Mouse (Mus musculus) heart, embryonic 15.5 days (tissue): ENCODE results near the gene Simc1. TPM values are rescaled to one million over a fixed set of nuclear protein-coding genes. Genes with fewer than 3 reads are reported as not detected.
A peak's percentile ranks its signal among the peaks of the same experiment; 100 is the strongest.

Source experiments
- ATAC-seq: fragments of 200-750 bp; cut with Nextera tagmentation; replicated peaks from 2 replicates; pipeline ENCODE4 v1.8.0; 2017; ENCODE audit warnings: low read depth, moderate TSS enrichment; ENCODE audit not compliant: insufficient number of reproducible peaks, insufficient read depth, low FRiP score
- H3K27ac ChIP-seq: fragments of 300-500 bp; sonication (generic); 2 replicates; pipeline ENCODE4 v1.5.1; 2015; ENCODE audit warnings: mild to moderate bottlenecking, inconsistent platforms
- H3K27me3 ChIP-seq: fragments of 300-500 bp; sonication (generic); 2 replicates; pipeline ENCODE4 v1.6.1; 2015; ENCODE audit warnings: inconsistent platforms
- H3K36me3 ChIP-seq: fragments of 300-500 bp; sonication (generic); 2 replicates; pipeline ENCODE4 v1.6.1; 2015; ENCODE audit warnings: mild to moderate bottlenecking, inconsistent platforms
- H3K4me1 ChIP-seq: fragments of 300-500 bp; sonication (generic); replicated peaks from 2 replicates; pipeline ENCODE4 v1.6.1; 2015; ENCODE audit warnings: inconsistent platforms
- H3K4me2 ChIP-seq: fragments of 300-500 bp; sonication (generic); 2 replicates; pipeline ENCODE4 v1.6.1; 2015; ENCODE audit warnings: inconsistent platforms, mild to moderate bottlenecking, moderate library complexity
- H3K4me3 ChIP-seq: fragments of 300-500 bp; sonication (generic); 2 replicates; pipeline ENCODE4 v1.5.1; 2015; ENCODE audit warnings: mild to moderate bottlenecking, inconsistent platforms
- H3K9ac ChIP-seq: fragments of 300-500 bp; sonication (generic); 2 replicates; pipeline ENCODE4 v1.6.1; 2015; ENCODE audit warnings: mild to moderate bottlenecking, inconsistent platforms
- H3K9me3 ChIP-seq: fragments of 300-500 bp; sonication (generic); replicated peaks from 2 replicates; pipeline ENCODE4 v1.6.1; 2016; ENCODE audit warnings: inconsistent platforms
- WGBS: fragments of 180-500 bp; shearing (Covaris S2); methylation state at CpG from one replicate; pipeline ENCODE4 v1.1.7; 2015; ENCODE audit warnings: mixed read lengths; 5-methylcytosine and 5-hydroxymethylcytosine counted together
- microRNA-seq: library from miRNA; unstranded; fragments of <30 nt; microRNA quantifications from one replicate; pipeline ENCODE4, GENCODE M21; 2016
- polyA plus RNA-seq: library from polyadenylated mRNA; unstranded; fragments of >200 nt; fragmentation: Nextera tagmentation; extraction: Ambion mirVana; gene quantifications from 2 replicates; pipeline ENCODE4 v1.2.1, GENCODE M21; 2015

Gene Simc1
- polyA plus RNA-seq, 1 experiment from 2014 or later = 3.4 TPM

DNA sequence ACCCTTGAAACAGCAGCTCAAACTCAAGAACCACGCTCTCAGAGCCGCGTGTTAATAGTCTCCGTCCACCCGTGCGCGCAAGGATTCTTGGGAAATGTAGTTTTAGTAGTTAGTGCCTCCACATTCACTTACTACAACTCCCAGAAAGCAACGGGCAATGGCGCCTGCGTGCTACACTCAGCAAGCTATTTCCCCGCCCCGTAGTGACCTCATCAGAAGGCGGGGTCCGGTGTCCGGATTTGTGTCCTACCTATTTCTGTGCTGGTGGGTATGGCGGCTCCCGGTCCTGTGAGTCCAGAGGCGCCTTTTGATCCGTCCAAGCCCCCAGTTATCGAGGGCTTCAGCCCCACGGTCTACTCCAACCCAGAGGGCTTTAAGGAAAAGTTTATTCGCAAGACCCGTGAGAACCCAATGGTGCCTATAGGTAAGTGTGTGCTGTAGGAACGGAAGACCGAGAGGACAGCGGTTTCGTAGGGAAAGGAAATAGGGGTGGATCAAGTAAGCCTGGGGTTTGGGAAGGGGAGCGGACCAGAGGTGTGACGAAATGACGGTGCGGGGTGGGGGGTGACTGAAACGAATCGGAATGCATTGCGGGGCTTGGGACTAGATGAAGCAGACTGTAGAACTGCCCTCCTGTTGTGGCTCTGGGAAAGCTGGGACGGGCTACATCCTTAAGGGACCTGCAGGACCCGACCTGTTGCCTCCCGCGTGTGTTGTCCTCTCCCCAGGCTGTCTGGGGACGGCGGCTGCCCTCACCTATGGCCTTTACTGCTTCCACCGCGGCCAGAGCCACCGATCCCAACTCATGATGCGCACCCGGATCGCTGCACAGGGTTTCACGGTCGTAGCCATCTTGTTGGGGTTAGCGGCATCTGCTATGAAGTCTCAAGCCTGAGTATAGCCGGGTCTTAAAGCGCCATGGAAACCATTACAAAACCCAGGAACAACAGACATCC lies 86.7 kb downstream of the Simc1 start, which contains the start of the genes Nop16 and Higd2a:
TSS of gene Nop16 (minus strand) at position 95 of the 956 bp plus-strand sequence.
TSS of gene Higd2a (plus strand) at position 212 of the 956 bp plus-strand sequence.
- Histone ChIP-seq H3K27me3 (no peaks in the 10 kb centered on the region), H3K27ac (peak within 1 kb of the TSS; percentile 90), H3K4me2 (peak within 1 kb of the TSS; percentile 71), H3K9me3 (no peaks in the 10 kb centered on the region), H3K9ac (peak within 1 kb of the TSS; percentile 80), H3K4me1 (peaks cover 24% of the 10 kb centered on the region), H3K36me3 (peaks cover 21% of the 10 kb centered on the region), H3K4me3 (peak within 1 kb of the TSS; percentile 77)
- WGBS = under 1% methylated on average over 51 of the region's 51 CpGs
- ATAC-seq = peak; percentile 97

GRCm38 (mm10) chr13:54591776-54592356 lies 88.3 kb downstream of the Simc1 start:
- peak overlapping the region; percentile 80; the same call in 1 of the 2 replicates for H3K9ac ChIP-seq
- H3K9me3 ChIP-seq = no peaks in the 10 kb centered on the region
- peaks cover 40% of the 10 kb centered on the region for H3K4me1 ChIP-seq
- H3K4me3 ChIP-seq = peak overlapping the region; percentile 77; the same call in 1 of the 2 replicates
- no peak for ATAC-seq
- H3K27me3 ChIP-seq = no peaks in the 10 kb centered on the region
- 86% methylated on average over 8 of the region's 8 CpGs for WGBS
- H3K4me2 ChIP-seq = peak overlapping the region; percentile 71; the same call in 1 of the 2 replicates
- peaks cover 15% of the 10 kb centered on the region for H3K36me3 ChIP-seq
- H3K27ac ChIP-seq = no peak overlapping the region

DNA sequence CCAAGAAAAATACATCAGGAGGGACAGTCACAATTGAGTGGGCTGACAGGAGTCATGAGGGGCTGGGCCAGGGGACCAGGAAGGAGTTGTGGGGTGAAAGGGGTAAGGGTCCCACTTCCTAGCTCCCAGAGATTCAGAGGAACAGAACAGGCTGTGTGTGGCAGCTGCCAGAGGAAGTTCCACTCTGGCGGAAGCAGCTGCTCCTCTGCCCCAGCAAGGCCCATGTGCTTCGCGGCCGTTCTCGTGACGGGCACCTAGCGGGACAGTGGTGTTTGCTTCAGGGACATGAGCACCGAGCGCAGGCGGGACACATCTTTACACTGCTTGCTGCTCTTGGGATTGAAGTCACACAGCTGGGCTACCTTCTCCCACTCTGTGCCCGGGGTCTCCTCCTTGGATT lies 90.0 kb downstream of the Simc1 start:
- no peak overlapping the region for H3K4me2 ChIP-seq
- 86% methylated on average over 11 of the region's 11 CpGs for WGBS
- no peak overlapping the region for H3K27ac ChIP-seq
- H3K36me3 ChIP-seq = 0 out of 2 replicates have a peak, but pooled peaks cover under 1% of the 10 kb centered on the region
- H3K4me3 ChIP-seq = no peak overlapping the region
- peaks cover 52% of the 10 kb centered on the region for H3K4me1 ChIP-seq
- no peak for ATAC-seq
- H3K27me3 ChIP-seq = no peaks in the 10 kb centered on the region
- H3K9ac ChIP-seq = no peak overlapping the region
- H3K9me3 ChIP-seq = no peaks in the 10 kb centered on the region

DNA sequence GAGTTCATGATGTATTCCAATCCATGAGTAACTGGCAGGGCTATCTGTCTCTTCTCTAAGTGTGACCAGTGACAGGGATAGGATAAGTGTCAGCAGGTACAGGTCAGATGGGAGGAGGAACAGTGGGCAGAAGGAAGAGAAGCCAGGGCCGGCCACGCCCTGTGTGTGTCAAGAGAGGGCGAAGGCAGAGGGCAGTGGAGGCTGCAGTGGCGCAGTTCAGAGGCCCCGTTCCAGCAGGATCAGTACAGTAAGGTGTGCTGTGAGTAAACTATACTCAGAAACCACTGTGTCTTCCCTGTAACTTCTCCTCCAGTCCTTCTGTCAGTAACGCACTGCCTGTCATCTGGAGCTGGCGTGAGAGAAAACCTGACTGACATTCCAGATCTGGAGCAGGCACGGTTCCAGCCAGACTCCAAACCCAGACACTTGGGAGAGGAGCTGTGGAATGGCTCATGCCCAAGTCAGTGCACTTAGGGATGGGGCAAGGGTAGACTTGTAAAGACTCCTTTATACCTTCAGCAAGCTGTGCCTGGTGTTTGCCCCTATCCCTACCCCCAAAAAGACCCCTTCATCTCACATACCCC lies 92.6 kb downstream of the Simc1 start:
- no peak overlapping the region for H3K4me3 ChIP-seq
- peaks cover 42% of the 10 kb centered on the region for H3K4me1 ChIP-seq
- H3K36me3 ChIP-seq = peaks cover 6% of the 10 kb centered on the region; the same call in 1 of the 2 replicates
- H3K27me3 ChIP-seq = no peaks in the 10 kb centered on the region
- H3K4me2 ChIP-seq = peak overlapping the region; percentile 42
- peak overlapping the region; percentile 26; the same call in 1 of the 2 replicates for H3K9ac ChIP-seq
- 34% methylated on average over 8 of the region's 8 CpGs for WGBS
- ATAC-seq = peak; percentile 57
- no peaks in the 10 kb centered on the region for H3K9me3 ChIP-seq
- H3K27ac ChIP-seq = peak overlapping the region; percentile 81

- H3K36me3 ChIP-seq = peaks cover 6% of the 10 kb centered on the region; the same call in 1 of the 2 replicates
- no peaks in the 10 kb centered on the region for H3K9me3 ChIP-seq
- peak overlapping the region; percentile 26; the same call in 1 of the 2 replicates for H3K9ac ChIP-seq
- ATAC-seq = peak; percentile 36; the same call in 1 of the 2 replicates
- H3K4me2 ChIP-seq = peak overlapping the region; percentile 42
- H3K27ac ChIP-seq = peak overlapping the region; percentile 81
- H3K4me3 ChIP-seq = no peak overlapping the region
- peaks cover 35% of the 10 kb centered on the region for H3K4me1 ChIP-seq
- no peaks in the 10 kb centered on the region for H3K27me3 ChIP-seq
- WGBS = 40% methylated on average over 5 of the region's 5 CpGs
Measured at GRCm38 (mm10) chr13:54596870-54597269, 93.3 kb downstream of the Simc1 start.

- WGBS = 88% methylated on average over 12 of the region's 12 CpGs
- H3K9ac ChIP-seq = no peak overlapping the region
- H3K4me2 ChIP-seq = no peak overlapping the region
- no peak overlapping the region for H3K27ac ChIP-seq
- ATAC-seq = no peak
- H3K4me1 ChIP-seq = peaks cover 34% of the 10 kb centered on the region
- no peaks in the 10 kb centered on the region for H3K9me3 ChIP-seq
- H3K36me3 ChIP-seq = peaks cover 6% of the 10 kb centered on the region; the same call in 1 of the 2 replicates
- H3K27me3 ChIP-seq = no peaks in the 10 kb centered on the region
- no peak overlapping the region for H3K4me3 ChIP-seq
Measured at GRCm38 (mm10) chr13:54598622-54599143, 95.1 kb downstream of the Simc1 start.

Small RNAs within 50 kb of the gene (microRNA-seq; reads per million reads assigned to microRNA genes)
- gene Gm24195 = not detected

Other genes starting within 250 kb of the Simc1 start
- 1.9 and 2.2 TPM in 2 replicates for gene Cplx2, start 132.4 kb upstream of the Simc1 start, polyA plus RNA-seq
- 62.0 and 74.9 TPM in 2 replicates for gene Thoc3, start 34.9 kb upstream of the Simc1 start, polyA plus RNA-seq
- gene 4833439L19Rik, start 61.7 kb downstream of the Simc1 start, polyA plus RNA-seq = 111 and 124 TPM in 2 replicates
- 16.4 and 21.1 TPM in 2 replicates for gene Arl10, start 71.2 kb downstream of the Simc1 start, polyA plus RNA-seq
- gene Nop16, start 86.3 kb downstream of the Simc1 start, polyA plus RNA-seq = 45.5 and 52.0 TPM in 2 replicates
- 246 and 315 TPM in 2 replicates for gene Higd2a, start 86.4 kb downstream of the Simc1 start, polyA plus RNA-seq
- 47.1 and 55.7 TPM in 2 replicates for gene Cltb, start 107.6 kb downstream of the Simc1 start, polyA plus RNA-seq
- 38.3 and 48.9 TPM in 2 replicates for gene Faf2, start 118.0 kb downstream of the Simc1 start, polyA plus RNA-seq
- gene Rnf44, start 190.1 kb downstream of the Simc1 start, polyA plus RNA-seq = 48.8 and 52.9 TPM in 2 replicates
- 0.04 and 0.06 TPM in 2 replicates for gene Cdhr2, start 197.7 kb downstream of the Simc1 start, polyA plus RNA-seq
- 0.05 and 0.32 TPM in 2 replicates for gene Gprin1, start 246.1 kb downstream of the Simc1 start, polyA plus RNA-seq